Mouse (Mus musculus) duodenum, adult 2 months (tissue): Measurements from ENCODE around the gene Cst3. TPM values are rescaled to one million over a fixed set of nuclear protein-coding genes. Genes with fewer than 3 reads are reported as not detected.

Source experiments
- polyA plus RNA-seq: library from polyadenylated mRNA; depleted of rRNA; stranded (reverse); fragments of >200 nt; gene quantifications from 2 replicates; pipeline ENCODE4 v1.2.3, GENCODE M21; 2012; ENCODE audit warnings: low replicate concordance; rRNA removed

Cst3 gene
- polyA plus RNA-seq = 303 and 431 TPM in 2 replicates

GRCm38 (mm10) chr2:148875335-148875811, at the start of gene Cst3:
Cst3 (minus strand) TSS chr2:148875692.

GRCm38 (mm10) chr2:148864966-148865365, 10.5 kb downstream of the Cst3 start, which contains the start of gene 9230104L09Rik:
9230104L09Rik (minus strand) TSS chr2:148865038.

GRCm38 (mm10) chr2:148834912-148835311, 40.6 kb downstream of the Cst3 start, which contains the start of gene Cst9:
Cst9 (plus strand) TSS chr2:148835147.

Other genes starting within 250 kb of the Cst3 start
- 6.1 and 8.4 TPM in 2 replicates for gene Nxt1, start 203.1 kb downstream of the Cst3 start, polyA plus RNA-seq
- 2.6 and 4.0 TPM in 2 replicates for gene Gzf1, start 194.7 kb downstream of the Cst3 start, polyA plus RNA-seq
- 0.06 and 0.07 TPM in 2 replicates for gene Napb, start 143.2 kb downstream of the Cst3 start, polyA plus RNA-seq
- not detected in 2 replicates for gene Cstl1, start 125.3 kb downstream of the Cst3 start, polyA plus RNA-seq
- gene Cst11, start 104.2 kb downstream of the Cst3 start, polyA plus RNA-seq = not detected in 2 replicates
- gene 8030411F24Rik, start 93.7 kb downstream of the Cst3 start, polyA plus RNA-seq = not detected in 2 replicates
- not detected in 2 replicates for gene Cst12, start 86.3 kb downstream of the Cst3 start, polyA plus RNA-seq
- not detected in 2 replicates for gene Cst8, start 76.9 kb downstream of the Cst3 start, polyA plus RNA-seq
- not detected in 2 replicates for gene Cst13, start 55.6 kb downstream of the Cst3 start, polyA plus RNA-seq
- not detected in 2 replicates for gene Cst9, start 40.5 kb downstream of the Cst3 start, polyA plus RNA-seq
- gene 9230104L09Rik, start 10.7 kb downstream of the Cst3 start, polyA plus RNA-seq = not detected in 2 replicates
- not detected in 2 replicates for gene Gm1330, start 127.6 kb upstream of the Cst3 start, polyA plus RNA-seq
- not detected in 2 replicates for gene Gm10750, start 141.5 kb upstream of the Cst3 start, polyA plus RNA-seq